Mouse (Mus musculus) myocyte (in vitro differentiated cells): Measurements from ENCODE around the gene Cpne1. TPM values are rescaled to one million over a fixed set of nuclear protein-coding genes. Genes with fewer than 3 reads are reported as not detected.

Experiments
- H3K27me3 ChIP-seq: one replicate; pipeline ENCODE4 v1.6.1; 2011; ENCODE audit not compliant: control insufficient read depth, insufficient read depth, insufficient read length
- H3K36me3 ChIP-seq: one replicate; pipeline ENCODE4 v1.6.1; 2011; ENCODE audit not compliant: control insufficient read depth, insufficient read depth
- H3K4me2 ChIP-seq: one replicate; pipeline ENCODE4 v1.6.1; 2011; ENCODE audit warnings: low read depth, control low read depth
- H3K4me3 ChIP-seq: one replicate; pipeline ENCODE4 v1.5.1; 2011; ENCODE audit warnings: mild to moderate bottlenecking, control low read depth, moderate library complexity
- H3K79me2 ChIP-seq: one replicate; pipeline ENCODE4 v1.6.1; 2011; ENCODE audit not compliant: control insufficient read depth, insufficient read depth
- H3ac ChIP-seq: one replicate; pipeline ENCODE4 v1.6.1; 2011; ENCODE audit not compliant: control insufficient read depth, insufficient read length
- CEBPB ChIP-seq: IDR thresholded peaks from 2 replicates; pipeline ENCODE4 v1.6.1; 2011; ENCODE audit warnings: mild to moderate bottlenecking, moderate library complexity; ENCODE audit not compliant: poor library complexity, insufficient read depth, severe bottlenecking
- E2F4 ChIP-seq: IDR thresholded peaks from one replicate; pipeline ENCODE4 v1.6.1; 2011; ENCODE audit warnings: mild to moderate bottlenecking, control low read depth, moderate library complexity; ENCODE audit not compliant: insufficient read depth
- MAX ChIP-seq: IDR thresholded peaks from one replicate; pipeline ENCODE4 v1.6.1; 2011; ENCODE audit warnings: low read depth, mild to moderate bottlenecking, control low read depth
- MYOD1 ChIP-seq, 3 experiments: IDR thresholded peaks; one replicate each; pipeline ENCODE4 v1.6.1; 2011; ENCODE audit warnings: control low read depth in 2 of 3, low read depth in 2 of 3, mild to moderate bottlenecking in 2 of 3, moderate library complexity in 1 of 3; ENCODE audit not compliant: insufficient read length in 2 of 3, control insufficient read depth in 1 of 3
- MYOG ChIP-seq, 3 experiments: IDR thresholded peaks; one replicate each; pipeline ENCODE4 v1.6.1; 2011; ENCODE audit warnings: control low read depth in 2 of 3, low read depth in 2 of 3, mild to moderate bottlenecking in 2 of 3; ENCODE audit not compliant: insufficient read length in 2 of 3, control insufficient read depth in 1 of 3, insufficient read depth in 1 of 3
- POLR2A ChIP-seq: IDR thresholded peaks from one replicate; pipeline ENCODE4 v1.6.1; 2011; ENCODE audit warnings: low read depth, mild to moderate bottlenecking, control low read depth, moderate library complexity; ENCODE audit not compliant: insufficient read length
- POLR2AphosphoS2 ChIP-seq: IDR thresholded peaks from one replicate; pipeline ENCODE4 v1.6.1; 2011; ENCODE audit warnings: low read depth, control low read depth; ENCODE audit not compliant: insufficient read length
- REST ChIP-seq: IDR thresholded peaks from one replicate; pipeline ENCODE4 v1.6.1; 2011; ENCODE audit warnings: mild to moderate bottlenecking, control low read depth, moderate library complexity; ENCODE audit not compliant: insufficient read depth, insufficient read length
- SRF ChIP-seq: IDR thresholded peaks from one replicate; pipeline ENCODE4 v1.6.1; 2011; ENCODE audit warnings: low read depth; ENCODE audit not compliant: control insufficient read depth, insufficient read length
- TCF12 ChIP-seq: IDR thresholded peaks from one replicate; pipeline ENCODE4 v1.6.1; 2011; ENCODE audit warnings: mild to moderate bottlenecking, control low read depth; ENCODE audit not compliant: poor library complexity, insufficient read depth, severe bottlenecking
- TCF3 ChIP-seq: IDR thresholded peaks from one replicate; pipeline ENCODE4 v1.6.1; 2011; ENCODE audit warnings: low read depth, control low read depth; ENCODE audit not compliant: insufficient read length
- USF1 ChIP-seq: IDR thresholded peaks from one replicate; pipeline ENCODE4 v1.6.1; 2011; ENCODE audit warnings: low read depth, mild to moderate bottlenecking, control low read depth, moderate library complexity
- polyA plus RNA-seq: library from polyadenylated mRNA; unstranded; fragments of >200 nt; fragmentation: generic; extraction: Trizol; gene quantifications from one replicate; pipeline ENCODE4 v1.2.1, GENCODE M21; 2012; ENCODE audit warnings: missing spikeins

Cpne1 gene
- polyA plus RNA-seq, 1 experiment, result 44.0 TPM

DNA sequence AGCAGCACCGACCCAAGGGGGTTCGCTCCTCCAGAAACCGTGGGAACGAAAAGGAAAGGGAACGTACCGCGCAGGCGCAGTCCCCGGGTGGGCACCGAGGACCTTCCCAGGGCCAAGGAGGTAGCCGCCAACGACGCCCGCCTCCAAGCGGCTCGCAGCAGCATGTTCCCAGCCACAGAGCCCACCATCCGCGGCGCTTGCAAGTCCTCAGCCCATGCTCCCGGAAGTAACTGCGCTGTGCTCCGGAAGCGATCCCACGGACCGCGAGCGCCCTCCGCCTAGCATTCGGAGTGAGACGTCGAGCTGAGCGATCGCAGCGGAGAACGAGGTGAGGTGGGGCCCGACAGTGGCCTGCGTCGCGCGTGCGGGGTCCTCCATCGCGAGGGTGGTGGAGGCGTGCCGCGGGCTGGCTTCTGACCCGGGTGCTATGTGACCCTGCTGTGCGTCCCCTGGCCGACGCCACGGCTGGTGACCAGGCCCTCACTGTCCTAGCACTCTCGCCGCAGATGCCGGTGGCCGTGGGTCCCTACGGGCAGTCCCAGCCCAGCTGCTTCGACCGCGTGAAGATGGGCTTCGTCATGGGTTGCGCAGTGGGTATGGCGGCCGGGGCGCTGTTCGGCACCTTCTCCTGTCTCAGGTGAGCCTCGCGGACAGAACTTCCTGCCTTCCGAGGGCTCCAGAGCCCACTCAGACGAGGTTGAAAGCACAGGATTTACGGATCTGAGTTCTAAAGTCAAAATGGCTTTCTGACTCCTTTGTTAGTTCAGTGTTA, 32.4 kb upstream of the Cpne1 start, which contains the start of the genes Romo1 and Nfs1:
Romo1 (plus strand) TSS at position 87 of the 772 bp plus-strand sequence.
Nfs1 (minus strand) TSS at position 234 of the 772 bp plus-strand sequence.
- Histone ChIP-seq H3K79me2 (peaks cover 16% of the 10 kb centered on the region), H3K36me3 (peaks cover 43% of the 10 kb centered on the region), H3K27me3 (no peaks in the 10 kb centered on the region), H3K4me2 (peak within 1 kb of the TSS; percentile 74), H3K4me3 (peak within 1 kb of the TSS; percentile 76), H3ac (peak within 1 kb of the TSS; percentile 57)
- TF ChIP-seq TCF3 (no peak), TCF12 (no peak), MAX (no peak), POLR2AphosphoS2 (peak; percentile 96), MYOD1 (IDR thresholded peaks at IDR 0.05; ENCODE audit: control insufficient read depth in 1 of 3, insufficient read length in 2 of 3, low read depth in 2 of 3) (peak in 2 of 3 experiments; percentile 10 to 27), E2F4 (no peak), SRF (peak; percentile 61), USF1 (no peak), MYOG (IDR thresholded peaks at IDR 0.05; ENCODE audit: control insufficient read depth in 1 of 3, insufficient read depth in 1 of 3, insufficient read length in 2 of 3, low read depth in 2 of 3) (peak in 2 of 3 experiments; percentile 27 to 60), POLR2A (peak; percentile 94)

GRCm38 (mm10) chr2:156143367-156143766, 31.6 kb upstream of the Cpne1 start:
- H3ac ChIP-seq, result peak overlapping the region; percentile 57
- H3K4me3 ChIP-seq, result peak overlapping the region; percentile 76
- peak overlapping the region; percentile 74 for H3K4me2 ChIP-seq
- H3K36me3 ChIP-seq, result peaks cover 37% of the 10 kb centered on the region
- TF ChIP-seq USF1, result no peak
- TF ChIP-seq POLR2A, result no peak
- TF ChIP-seq SRF, result no peak
- no peak for TF ChIP-seq CEBPB
- no peak for TF ChIP-seq REST
- TF ChIP-seq MYOD1 (IDR thresholded peaks at IDR 0.05; ENCODE audit: control insufficient read depth in 1 of 3, insufficient read length in 2 of 3, low read depth in 2 of 3), result no peak
- TF ChIP-seq MAX, result no peak
- no peak for TF ChIP-seq E2F4
- TF ChIP-seq POLR2AphosphoS2, result no peak
- H3K27me3 ChIP-seq, result no peaks in the 10 kb centered on the region
- H3K79me2 ChIP-seq, result peaks cover 16% of the 10 kb centered on the region

DNA sequence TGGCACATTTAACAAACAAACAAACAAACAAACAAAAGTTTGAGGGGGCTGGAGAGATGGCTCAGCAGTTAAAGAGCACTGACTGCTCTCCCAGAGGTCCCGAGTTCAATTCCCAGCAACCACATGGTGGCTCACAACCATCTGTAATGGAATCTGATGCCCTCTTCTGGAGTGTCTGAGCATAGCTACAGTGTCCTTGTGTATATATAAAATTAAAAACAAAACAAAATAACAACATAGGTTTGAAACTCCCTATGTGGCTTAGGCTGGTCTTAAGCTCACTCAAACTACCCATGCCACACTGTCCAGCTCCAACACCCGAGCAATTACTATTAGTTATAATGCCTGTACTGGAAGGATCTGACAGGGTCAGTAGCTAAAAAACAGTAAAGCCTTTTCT, 31.1 kb upstream of the Cpne1 start:
- Histone ChIP-seq H3K36me3 (peaks cover 31% of the 10 kb centered on the region), H3K27me3 (no peaks in the 10 kb centered on the region), H3K4me3 (peak overlapping the region; percentile 76), H3ac (no peak overlapping the region), H3K4me2 (peak overlapping the region; percentile 74), H3K79me2 (peaks cover 16% of the 10 kb centered on the region)
- TF ChIP-seq POLR2AphosphoS2 (no peak), MAX (no peak), MYOG (IDR thresholded peaks at IDR 0.05; ENCODE audit: control insufficient read depth in 1 of 3, insufficient read depth in 1 of 3, insufficient read length in 2 of 3, low read depth in 2 of 3) (no peak), MYOD1 (IDR thresholded peaks at IDR 0.05; ENCODE audit: control insufficient read depth in 1 of 3, insufficient read length in 2 of 3, low read depth in 2 of 3) (no peak), POLR2A (no peak), E2F4 (no peak), TCF3 (no peak), TCF12 (no peak), USF1 (no peak)

GRCm38 (mm10) chr2:156135695-156136094, 23.9 kb upstream of the Cpne1 start:
- Histone ChIP-seq H3K4me2 (no peak overlapping the region), H3K36me3 (peaks cover 22% of the 10 kb centered on the region), H3ac (no peak overlapping the region), H3K4me3 (no peak overlapping the region), H3K79me2 (no peaks in the 10 kb centered on the region), H3K27me3 (no peaks in the 10 kb centered on the region)
- no peak for TF ChIP-seq TCF3
- no peak for TF ChIP-seq E2F4
- no peak for TF ChIP-seq POLR2A
- no peak for TF ChIP-seq USF1
- no peak for TF ChIP-seq MYOD1 (IDR thresholded peaks at IDR 0.05; ENCODE audit: control insufficient read depth in 1 of 3, insufficient read length in 2 of 3, low read depth in 2 of 3)
- TF ChIP-seq TCF12, result no peak
- TF ChIP-seq POLR2AphosphoS2, result no peak
- TF ChIP-seq CEBPB, result no peak
- no peak for TF ChIP-seq MYOG (IDR thresholded peaks at IDR 0.05; ENCODE audit: control insufficient read depth in 1 of 3, insufficient read depth in 1 of 3, insufficient read length in 2 of 3, low read depth in 2 of 3)
- TF ChIP-seq SRF, result no peak
- TF ChIP-seq MAX, result no peak
- TF ChIP-seq REST, result no peak

- no peak overlapping the region for H3ac ChIP-seq
- TF ChIP-seq MYOG (IDR thresholded peaks at IDR 0.05; ENCODE audit: control insufficient read depth in 1 of 3, insufficient read depth in 1 of 3, insufficient read length in 2 of 3, low read depth in 2 of 3) (no peak), E2F4 (no peak), USF1 (no peak), TCF12 (no peak), REST (no peak), SRF (no peak), CEBPB (no peak), POLR2AphosphoS2 (no peak), POLR2A (no peak), MYOD1 (IDR thresholded peaks at IDR 0.05; ENCODE audit: control insufficient read depth in 1 of 3, insufficient read length in 2 of 3, low read depth in 2 of 3) (no peak), MAX (no peak), TCF3 (no peak)
These were observed 22.4 kb upstream of the Cpne1 start for GRCm38 (mm10) chr2:156134161-156134560.

More at GRCm38 (mm10) chr2:156134161-156134560, 22.4 kb upstream of the Cpne1 start:
- Histone ChIP-seq H3K79me2 (no peaks in the 10 kb centered on the region), H3K4me2 (no peak overlapping the region), H3K36me3 (peaks cover 15% of the 10 kb centered on the region), H3K27me3 (no peaks in the 10 kb centered on the region), H3K4me3 (no peak overlapping the region)
